Mouse (Mus musculus) neural tube, embryonic 15.5 days (tissue): ENCODE results near the gene Nufip1. TPM values are rescaled to one million over a fixed set of nuclear protein-coding genes. Genes with fewer than 3 reads are reported as not detected.

ENCODE experiments used
- ATAC-seq: fragments of 200-750 bp; cut with Nextera tagmentation; 2 replicates; pipeline ENCODE4 v1.8.0; 2017; ENCODE audit warnings: mild to moderate bottlenecking, moderate TSS enrichment, moderate library complexity; ENCODE audit not compliant: low FRiP score
- H3K27ac ChIP-seq: fragments of 300-500 bp; sonication (generic); replicated peaks from 2 replicates; pipeline ENCODE4 v1.5.1; 2015; ENCODE audit warnings: mild to moderate bottlenecking, inconsistent platforms
- H3K27me3 ChIP-seq: fragments of 300-500 bp; sonication (generic); replicated peaks from 2 replicates; pipeline ENCODE4 v1.6.1; 2015; ENCODE audit warnings: inconsistent platforms
- H3K36me3 ChIP-seq: fragments of 300-500 bp; sonication (generic); 2 replicates; pipeline ENCODE4 v1.6.1; 2015; ENCODE audit warnings: inconsistent platforms
- H3K4me1 ChIP-seq: fragments of 300-500 bp; sonication (generic); 2 replicates; pipeline ENCODE4 v1.6.1; 2015; ENCODE audit warnings: inconsistent platforms
- H3K4me2 ChIP-seq: fragments of 300-500 bp; sonication (generic); 2 replicates; pipeline ENCODE4 v1.6.1; 2015; ENCODE audit warnings: inconsistent platforms, mild to moderate bottlenecking, moderate library complexity
- H3K4me3 ChIP-seq: fragments of 300-500 bp; sonication (generic); replicated peaks from 2 replicates; pipeline ENCODE4 v1.5.1; 2015; ENCODE audit warnings: mild to moderate bottlenecking, inconsistent platforms
- H3K9ac ChIP-seq: fragments of 300-500 bp; sonication (generic); replicated peaks from 2 replicates; pipeline ENCODE4 v1.6.1; 2015; ENCODE audit warnings: mild to moderate bottlenecking, inconsistent platforms
- H3K9me3 ChIP-seq: fragments of 300-500 bp; sonication (generic); replicated peaks from 2 replicates; pipeline ENCODE4 v1.6.1; 2016; ENCODE audit warnings: inconsistent platforms
- WGBS: fragments of 180-500 bp; shearing (Covaris S2); methylation state at CpG from one replicate; pipeline ENCODE4 v1.1.7; 2015; ENCODE audit warnings: mixed read lengths; 5-methylcytosine and 5-hydroxymethylcytosine counted together
- polyA plus RNA-seq: library from polyadenylated mRNA; unstranded; fragments of >200 nt; fragmentation: Nextera tagmentation; extraction: Ambion mirVana; gene quantifications from 2 replicates; pipeline ENCODE4 v1.2.1, GENCODE M21; 2015

Nufip1 gene
- polyA plus RNA-seq, 1 experiment from 2014 or later = 12.1 TPM

- Histone ChIP-seq H3K36me3 (peaks cover 73% of the 10 kb centered on the region), H3K9ac (no peak overlapping the region), H3K27ac (no peak overlapping the region), H3K27me3 (no peaks in the 10 kb centered on the region), H3K4me3 (no peak overlapping the region), H3K4me1 (no peaks in the 10 kb centered on the region), H3K4me2 (no peak overlapping the region), H3K9me3 (no peaks in the 10 kb centered on the region)
- no peak for ATAC-seq
- WGBS = 94% methylated on average over 7 of the region's 7 CpGs
Observed at GRCm38 (mm10) chr14:76097244-76097643, 13.4 kb upstream of the Nufip1 start.

- Histone ChIP-seq H3K27ac (no peak overlapping the region), H3K4me3 (no peak overlapping the region), H3K9ac (no peak overlapping the region), H3K9me3 (no peaks in the 10 kb centered on the region), H3K4me1 (no peaks in the 10 kb centered on the region), H3K4me2 (no peak overlapping the region), H3K36me3 (peaks cover 71% of the 10 kb centered on the region), H3K27me3 (no peaks in the 10 kb centered on the region)
- no peak for ATAC-seq
- 88% methylated on average over 5 of the region's 5 CpGs for WGBS
Observed at GRCm38 (mm10) chr14:76097815-76098214, 12.9 kb upstream of the Nufip1 start.

- 93% methylated on average over 9 of the region's 9 CpGs for WGBS
- Histone ChIP-seq H3K4me1 (no peaks in the 10 kb centered on the region), H3K36me3 (peaks cover 73% of the 10 kb centered on the region), H3K4me2 (no peak overlapping the region), H3K27me3 (no peaks in the 10 kb centered on the region), H3K9me3 (no peaks in the 10 kb centered on the region), H3K9ac (no peak overlapping the region), H3K4me3 (no peak overlapping the region), H3K27ac (no peak overlapping the region)
- ATAC-seq = no peak
Observed at GRCm38 (mm10) chr14:76099543-76099942, 11.1 kb upstream of the Nufip1 start.

- H3K4me2 ChIP-seq = no peak overlapping the region
- peaks cover 49% of the 10 kb centered on the region for H3K36me3 ChIP-seq
- 88% methylated on average over 5 of the region's 5 CpGs for WGBS
- H3K9me3 ChIP-seq = no peaks in the 10 kb centered on the region
- H3K27me3 ChIP-seq = no peaks in the 10 kb centered on the region
- H3K9ac ChIP-seq = no peak overlapping the region
- H3K4me1 ChIP-seq = peaks cover 17% of the 10 kb centered on the region
- no peak overlapping the region for H3K27ac ChIP-seq
- ATAC-seq = no peak
- no peak overlapping the region for H3K4me3 ChIP-seq
Observed at GRCm38 (mm10) chr14:76115744-76116143, 5.1 kb downstream of the Nufip1 start.

GRCm38 (mm10) chr14:76118963-76119362 is 8.3 kb downstream of the Nufip1 start:
- H3K4me2 ChIP-seq = no peak overlapping the region
- H3K4me3 ChIP-seq = no peak overlapping the region
- no peak overlapping the region for H3K9ac ChIP-seq
- no peak for ATAC-seq
- H3K4me1 ChIP-seq = no peaks in the 10 kb centered on the region
- H3K27me3 ChIP-seq = no peaks in the 10 kb centered on the region
- no peaks in the 10 kb centered on the region for H3K9me3 ChIP-seq
- H3K36me3 ChIP-seq = peaks cover 55% of the 10 kb centered on the region
- H3K27ac ChIP-seq = no peak overlapping the region
- 82% methylated on average over 4 of the region's 4 CpGs for WGBS

- no peak for ATAC-seq
- Histone ChIP-seq H3K27ac (no peak overlapping the region), H3K36me3 (peaks cover 54% of the 10 kb centered on the region), H3K4me3 (no peak overlapping the region), H3K9me3 (no peaks in the 10 kb centered on the region), H3K9ac (no peak overlapping the region), H3K4me1 (no peaks in the 10 kb centered on the region), H3K27me3 (no peaks in the 10 kb centered on the region), H3K4me2 (no peak overlapping the region)
- 93% methylated on average over 4 of the region's 4 CpGs for whole genome bisulfite sequencing
Observed at GRCm38 (mm10) chr14:76120472-76120871, 9.8 kb downstream of the Nufip1 start.

GRCm38 (mm10) chr14:76121901-76122662 is 11.4 kb downstream of the Nufip1 start:
- no peaks in the 10 kb centered on the region for H3K4me1 ChIP-seq
- H3K36me3 ChIP-seq = peaks cover 56% of the 10 kb centered on the region
- no peak overlapping the region for H3K9ac ChIP-seq
- H3K4me3 ChIP-seq = no peak overlapping the region
- no peak overlapping the region for H3K4me2 ChIP-seq
- 62% methylated on average over 6 of the region's 6 CpGs for WGBS
- ATAC-seq = peak; percentile 72; the same call in 1 of the 2 replicates
- no peak overlapping the region for H3K27ac ChIP-seq
- no peaks in the 10 kb centered on the region for H3K9me3 ChIP-seq
- no peaks in the 10 kb centered on the region for H3K27me3 ChIP-seq

GRCm38 (mm10) chr14:76122663-76123058 is 12.0 kb downstream of the Nufip1 start:
- Histone ChIP-seq H3K9me3 (no peaks in the 10 kb centered on the region), H3K36me3 (peaks cover 56% of the 10 kb centered on the region)
- ATAC-seq = no peak

GRCm38 (mm10) chr14:76127311-76127710 is 16.6 kb downstream of the Nufip1 start:
- no peaks in the 10 kb centered on the region for H3K27me3 ChIP-seq
- H3K27ac ChIP-seq = no peak overlapping the region
- no peak overlapping the region for H3K4me2 ChIP-seq
- H3K9ac ChIP-seq = no peak overlapping the region
- peaks cover 69% of the 10 kb centered on the region for H3K36me3 ChIP-seq
- no peak overlapping the region for H3K4me3 ChIP-seq
- ATAC-seq = no peak
- WGBS = 87% methylated on average over 3 of the region's 3 CpGs
- no peaks in the 10 kb centered on the region for H3K4me1 ChIP-seq
- H3K9me3 ChIP-seq = no peaks in the 10 kb centered on the region

More at GRCm38 (mm10) chr14:76122663-76123058, 12.0 kb downstream of the Nufip1 start:
- Histone ChIP-seq H3K4me2 (no peak overlapping the region), H3K27me3 (no peaks in the 10 kb centered on the region), H3K27ac (no peak overlapping the region), H3K4me1 (no peaks in the 10 kb centered on the region), H3K9ac (no peak overlapping the region), H3K4me3 (no peak overlapping the region)
- WGBS = 94% methylated on average over 8 of the region's 8 CpGs

- no peak for ATAC-seq
- WGBS = 90% methylated on average over 4 of the region's 4 CpGs
- Histone ChIP-seq H3K4me1 (no peaks in the 10 kb centered on the region), H3K9ac (no peak overlapping the region), H3K27me3 (no peaks in the 10 kb centered on the region), H3K27ac (no peak overlapping the region), H3K36me3 (peaks cover 78% of the 10 kb centered on the region), H3K4me2 (no peak overlapping the region), H3K9me3 (no peaks in the 10 kb centered on the region), H3K4me3 (no peak overlapping the region)
Observed at GRCm38 (mm10) chr14:76128174-76128573, 17.5 kb downstream of the Nufip1 start.

GRCm38 (mm10) chr14:76134975-76135374 is 24.3 kb downstream of the Nufip1 start:
- Histone ChIP-seq H3K9ac (no peak overlapping the region), H3K27ac (no peak overlapping the region), H3K4me2 (no peak overlapping the region), H3K36me3 (peaks cover 54% of the 10 kb centered on the region), H3K9me3 (no peaks in the 10 kb centered on the region), H3K4me1 (no peaks in the 10 kb centered on the region), H3K4me3 (no peak overlapping the region), H3K27me3 (no peaks in the 10 kb centered on the region)
- WGBS = 98% methylated on average over 4 of the region's 4 CpGs
- ATAC-seq = no peak

- Histone ChIP-seq H3K27me3 (no peaks in the 10 kb centered on the region), H3K4me2 (no peak overlapping the region), H3K27ac (no peak overlapping the region), H3K36me3 (no peaks in the 10 kb centered on the region), H3K4me3 (no peak overlapping the region), H3K9ac (no peak overlapping the region), H3K9me3 (no peaks in the 10 kb centered on the region), H3K4me1 (no peaks in the 10 kb centered on the region)
- ATAC-seq = no peak
- 100% methylated on average over 1 of the region's 1 CpGs for WGBS
Observed at GRCm38 (mm10) chr14:76145248-76145647, 34.6 kb downstream of the Nufip1 start.
